Mouse (Mus musculus) embryo, embryonic 11 days (tissue): ENCODE results near the gene Lin28b.

ENCODE experiments used
- DNase-seq: peaks from one replicate; pipeline ENCODE4 v3.0.0-alpha.2; 2015

Gene Lin28b

GRCm38 (mm10) chr10:45485761-45486602 lies at the start of gene Lin28b:
Lin28b (minus strand) TSS chr10:45486395.
- peak; percentile 94 for DNase-seq

- peak; percentile 7 for DNase-seq
Observed at GRCm38 (mm10) chr10:45511764-45512163, 25.6 kb upstream of the Lin28b start.

- DNase-seq, result no peak
Observed at GRCm38 (mm10) chr10:45510662-45511061, 24.5 kb upstream of the Lin28b start.

- DNase-seq, result no peak
Observed at GRCm38 (mm10) chr10:45500259-45500658, 14.1 kb upstream of the Lin28b start.

GRCm38 (mm10) chr10:45486603-45486946 lies 380 bp upstream of the Lin28b start:
- DNase-seq, result no peak

- no peak for DNase-seq
Observed at GRCm38 (mm10) chr10:45485226-45485760, 902 bp downstream of the Lin28b start.

GRCm38 (mm10) chr10:45483210-45483609 lies 3.0 kb downstream of the Lin28b start:
- DNase-seq, result peak; percentile 71

- DNase-seq, result peak; percentile 77
Observed at GRCm38 (mm10) chr10:45473663-45474333, 12.4 kb downstream of the Lin28b start.

GRCm38 (mm10) chr10:45473143-45473484 lies 13.1 kb downstream of the Lin28b start:
- peak; percentile 57 for DNase-seq

- DNase-seq, result no peak
Observed at GRCm38 (mm10) chr10:45472431-45473142, 13.6 kb downstream of the Lin28b start.

GRCm38 (mm10) chr10:45471321-45471720 lies 14.9 kb downstream of the Lin28b start:
- DNase-seq, result peak; percentile 54

GRCm38 (mm10) chr10:45470079-45470739 lies 16.0 kb downstream of the Lin28b start:
- peak; percentile 76 for DNase-seq

GRCm38 (mm10) chr10:45469027-45469996 lies 16.9 kb downstream of the Lin28b start:
- peak; percentile 87 for DNase-seq

- no peak for DNase-seq
Observed at GRCm38 (mm10) chr10:45468180-45468915, 17.8 kb downstream of the Lin28b start.

GRCm38 (mm10) chr10:45458637-45459036 lies 27.6 kb downstream of the Lin28b start:
- DNase-seq, result peak; percentile 31

GRCm38 (mm10) chr10:45458074-45458473 lies 28.1 kb downstream of the Lin28b start:
- peak; percentile 60 for DNase-seq

- DNase-seq, result no peak
Observed at GRCm38 (mm10) chr10:45446625-45447024, 39.6 kb downstream of the Lin28b start.

- DNase-seq, result peak; percentile 60
Observed at GRCm38 (mm10) chr10:45446215-45446614, 40.0 kb downstream of the Lin28b start.

- DNase-seq, result peak; percentile 48
Observed at GRCm38 (mm10) chr10:45422372-45422771, 63.8 kb downstream of the Lin28b start.

GRCm38 (mm10) chr10:45412144-45412543 lies 74.1 kb downstream of the Lin28b start:
- DNase-seq, result no peak

- peak; percentile 56 for DNase-seq
Observed at GRCm38 (mm10) chr10:45411741-45412140, 74.5 kb downstream of the Lin28b start.
